Mouse (Mus musculus) mesoderm, embryonic 11.5 days (tissue): ENCODE measurements around the gene Cnr2.

Experiments
- DNase-seq: peaks from one replicate; pipeline ENCODE4 v3.0.0-alpha.2; 2012; ENCODE audit warnings: low read depth, low spot score

Cnr2 gene

GRCm38 (mm10) chr4:135876583-135877020 lies 18.6 kb upstream of the Cnr2 start:
- peak; percentile 73 for DNase-seq

GRCm38 (mm10) chr4:135877742-135878141 lies 17.5 kb upstream of the Cnr2 start:
- no peak for DNase-seq

DNA sequence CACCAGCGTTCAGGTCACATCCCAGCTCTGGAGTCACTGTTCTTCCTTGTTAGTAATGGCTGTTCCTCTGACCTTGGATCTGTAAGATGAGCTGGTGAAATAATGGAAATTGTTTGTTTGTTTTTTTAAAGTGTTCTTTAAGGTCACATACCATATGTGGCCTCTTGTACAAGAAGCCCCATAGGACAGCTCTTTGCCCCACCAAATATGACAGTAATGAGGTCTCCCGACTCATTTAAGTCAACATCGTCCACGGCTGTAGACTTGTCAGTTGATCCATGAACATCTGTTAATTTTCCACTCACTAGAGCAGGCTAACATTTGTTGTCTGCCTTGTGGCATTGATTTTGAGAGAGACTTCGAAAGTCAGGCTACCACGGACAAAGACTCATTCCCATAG lies 16.2 kb upstream of the Cnr2 start:
- no peak for DNase-seq

DNA sequence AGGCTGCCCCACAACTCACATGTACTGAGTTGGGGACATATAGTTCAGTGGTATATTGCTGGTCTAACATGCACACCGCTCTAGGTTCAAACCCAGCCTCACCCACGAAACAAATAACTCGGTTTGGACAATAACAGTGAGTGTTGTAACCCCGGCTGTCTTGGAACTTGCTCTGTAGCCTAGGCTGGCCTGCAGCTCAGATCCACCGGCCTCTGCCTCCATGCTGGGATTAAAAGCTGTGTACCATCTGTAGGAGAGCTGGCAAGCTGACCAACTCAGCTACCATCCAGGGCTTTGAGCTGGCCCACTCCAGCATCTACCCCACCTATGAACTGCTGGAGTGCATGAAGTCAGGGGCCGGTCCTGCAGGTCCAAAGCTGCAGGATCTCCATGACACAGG lies 15.2 kb upstream of the Cnr2 start:
- DNase-seq, result no peak

- no peak for DNase-seq
Observed at GRCm38 (mm10) chr4:135880576-135880975, 14.6 kb upstream of the Cnr2 start.

- DNase-seq, result no peak
Observed at GRCm38 (mm10) chr4:135882023-135882422, 13.2 kb upstream of the Cnr2 start.

- DNase-seq, result no peak
Observed at GRCm38 (mm10) chr4:135883401-135883851, 11.8 kb upstream of the Cnr2 start.

- DNase-seq, result no peak
Observed at GRCm38 (mm10) chr4:135883881-135884516, 11.2 kb upstream of the Cnr2 start.

DNA sequence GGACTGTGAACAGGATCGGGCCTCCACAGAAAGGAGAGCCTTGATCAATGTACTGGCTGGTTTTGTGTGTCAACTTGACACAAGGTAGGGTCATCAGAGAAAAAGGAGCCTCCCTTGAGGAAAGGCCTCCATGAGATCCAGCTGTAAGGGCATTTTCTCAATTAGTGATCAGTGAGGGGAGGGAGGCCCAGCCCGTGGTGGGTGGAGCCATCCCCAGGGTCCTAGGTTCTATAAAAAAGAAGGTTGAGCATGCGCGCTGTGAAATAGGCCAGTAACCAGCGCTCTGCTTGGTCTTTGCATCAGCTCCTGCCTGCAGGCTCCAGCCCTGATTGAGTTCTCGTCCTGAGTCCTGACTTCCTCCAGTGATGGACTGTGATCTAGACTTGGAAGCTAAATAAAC lies 10.7 kb upstream of the Cnr2 start:
- no peak for DNase-seq

- DNase-seq, result no peak
Observed at GRCm38 (mm10) chr4:135885676-135886075, 9.5 kb upstream of the Cnr2 start.

DNA sequence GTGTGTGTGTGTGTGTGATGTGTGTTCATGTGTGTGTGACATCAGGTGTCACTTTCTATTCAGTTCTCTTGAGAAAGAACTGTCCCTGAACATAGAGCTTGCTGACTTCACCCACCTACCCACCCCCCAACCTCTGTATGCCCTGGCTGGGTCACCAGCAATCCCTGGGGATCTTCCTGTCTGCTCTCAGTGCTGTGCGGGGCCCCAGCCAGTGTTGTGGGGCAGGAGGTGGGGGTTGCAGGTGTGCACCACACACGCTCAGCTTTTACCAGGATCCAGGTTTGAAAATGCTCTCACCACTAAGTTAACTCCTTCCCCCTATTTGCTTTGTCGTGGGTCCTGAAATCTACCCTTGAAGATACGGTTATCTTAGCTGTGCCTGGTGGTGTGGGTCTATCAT lies 9.0 kb upstream of the Cnr2 start:
- no peak for DNase-seq

DNA sequence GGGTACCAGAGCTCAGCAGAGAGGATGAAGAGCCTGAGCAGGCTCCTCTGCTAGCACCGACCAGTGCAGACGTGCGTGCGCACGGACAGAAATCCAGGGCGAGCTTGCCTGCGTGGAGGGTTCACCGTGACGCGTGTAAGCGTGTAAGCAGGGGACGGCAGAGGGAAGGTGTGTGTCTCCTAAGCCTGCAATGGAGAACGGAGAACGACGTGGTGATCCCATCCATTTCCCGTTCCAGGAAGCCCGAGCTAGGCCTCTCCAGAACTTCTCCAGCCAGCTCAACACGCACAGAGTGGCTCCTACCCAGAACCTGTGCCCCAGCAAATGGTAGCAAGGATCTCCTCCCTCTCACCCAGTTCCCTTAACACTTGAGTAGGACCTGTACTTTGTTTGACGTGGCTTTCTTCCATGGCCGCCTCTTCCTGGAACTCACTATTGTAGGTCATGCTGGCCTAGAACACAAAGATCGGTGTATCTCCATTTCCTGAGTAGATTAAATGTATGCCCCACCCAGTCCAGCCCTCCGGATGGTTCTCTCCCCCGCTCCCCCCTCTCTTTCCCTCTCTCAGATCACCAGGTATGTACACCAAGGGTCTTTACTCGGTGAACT lies 6.6 kb upstream of the Cnr2 start:
- DNase-seq, result no peak

DNA sequence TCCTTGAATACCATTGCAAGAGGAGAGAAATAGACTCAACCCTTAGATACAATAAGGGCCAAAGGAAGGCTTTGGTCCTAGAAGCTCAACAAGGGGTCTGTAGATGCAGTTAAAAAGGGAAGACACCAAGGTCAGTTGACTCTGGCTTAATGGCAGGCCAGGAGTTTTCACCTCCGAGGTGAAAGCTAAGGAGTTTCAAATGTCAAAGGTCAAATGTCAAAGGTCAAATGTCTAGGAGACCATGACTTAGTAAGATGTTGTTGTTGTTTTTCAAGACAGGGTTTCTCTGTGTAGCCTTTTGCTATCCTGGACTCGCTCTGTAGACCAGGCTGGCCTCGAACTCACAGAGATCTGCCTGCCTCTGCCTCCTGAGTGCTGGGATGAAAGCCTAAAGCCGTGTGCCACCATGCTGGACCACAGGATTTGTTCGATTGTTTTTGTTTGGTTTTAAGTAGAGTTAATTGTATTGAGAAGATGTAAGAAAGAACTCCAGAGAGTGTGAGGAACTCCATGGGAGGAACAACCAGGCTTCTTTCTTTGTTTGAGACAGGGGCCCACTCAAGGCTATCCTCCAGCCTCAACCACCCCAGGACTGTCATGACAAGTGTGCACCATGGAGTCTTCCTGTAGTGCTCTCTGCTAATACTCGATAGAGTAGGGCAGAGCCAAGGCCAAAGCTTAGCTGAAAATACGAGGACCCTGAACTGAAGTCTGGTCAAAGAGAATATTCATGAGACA lies 5.9 kb upstream of the Cnr2 start:
- no peak for DNase-seq

- DNase-seq, result peak; percentile 69
Observed at GRCm38 (mm10) chr4:135889884-135890283, 5.3 kb upstream of the Cnr2 start.

DNA sequence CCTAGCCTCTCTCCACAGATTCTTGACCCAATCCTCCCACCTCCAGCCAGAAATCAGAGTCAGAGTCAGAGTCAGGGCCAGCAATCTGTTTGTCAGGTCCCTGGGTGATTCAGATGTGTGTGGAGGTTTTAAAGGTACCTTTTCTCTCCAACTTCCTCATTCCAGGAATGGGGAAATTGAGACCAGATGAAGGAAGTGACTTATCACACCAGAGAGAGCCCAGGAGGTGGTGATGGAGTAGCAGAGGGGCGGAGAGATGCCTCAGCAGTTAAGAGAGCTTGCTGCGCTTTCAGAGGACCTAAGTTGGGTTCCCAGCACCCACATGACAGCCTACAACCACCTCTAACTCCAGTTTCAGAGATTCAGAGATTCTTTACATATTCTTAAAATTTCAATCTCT lies 3.7 kb upstream of the Cnr2 start:
- DNase-seq, result no peak

GRCm38 (mm10) chr4:135892884-135893283 lies 2.3 kb upstream of the Cnr2 start:
- no peak for DNase-seq

DNA sequence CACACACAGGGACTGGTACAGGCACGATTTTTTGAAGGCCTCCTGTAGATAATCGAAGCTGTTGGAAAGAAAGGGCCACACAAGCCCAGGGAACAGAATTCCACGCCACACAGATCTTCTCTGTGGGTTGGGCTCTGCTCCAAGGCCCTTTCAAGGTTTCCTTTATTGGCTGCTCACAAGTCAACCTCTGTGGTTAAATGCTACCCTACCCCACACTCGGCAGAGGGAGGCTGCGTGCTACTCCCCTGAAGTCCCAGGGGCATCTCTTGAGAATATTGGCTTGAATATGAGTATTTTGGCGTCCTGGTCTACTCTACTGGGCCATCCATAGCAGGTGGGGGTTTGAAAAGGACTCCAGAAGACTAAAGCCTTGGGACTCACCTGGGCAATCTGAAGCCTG lies 963 bp downstream of the Cnr2 start:
- no peak for DNase-seq

DNA sequence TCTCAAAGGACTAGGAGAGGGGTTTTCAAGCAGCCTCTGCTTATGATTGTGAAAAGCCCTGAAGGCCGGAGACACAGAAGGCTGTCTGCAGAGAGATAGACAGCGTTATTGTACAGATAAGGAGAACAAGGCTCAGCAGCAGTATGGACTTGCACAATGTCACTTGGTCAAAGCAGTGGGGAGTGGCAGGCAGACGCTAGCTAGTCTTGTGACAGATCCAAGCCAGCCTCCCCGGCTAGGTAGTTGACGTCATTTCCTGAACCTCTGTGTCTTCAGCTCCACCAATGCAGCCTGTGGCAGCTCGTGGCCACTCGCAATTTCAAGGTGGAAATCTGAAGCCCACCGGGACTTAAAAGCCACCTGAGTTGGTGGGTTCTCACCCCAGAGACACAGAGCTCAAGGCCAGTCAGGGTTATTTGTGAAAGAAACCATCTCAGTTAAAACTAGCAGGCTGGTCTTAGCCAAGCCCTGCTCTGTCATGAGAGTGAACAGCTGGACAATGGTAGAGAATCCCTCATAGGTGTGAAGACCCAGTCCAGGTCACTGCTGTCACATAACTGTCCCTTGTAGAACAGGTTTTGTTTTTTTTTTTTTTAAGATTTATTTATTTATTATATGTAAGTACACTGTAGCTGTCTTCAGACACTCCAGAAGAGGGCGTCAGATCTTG lies 3.3 kb downstream of the Cnr2 start:
- no peak for DNase-seq

GRCm38 (mm10) chr4:135899050-135899448 lies 3.9 kb downstream of the Cnr2 start:
- DNase-seq, result no peak

DNA sequence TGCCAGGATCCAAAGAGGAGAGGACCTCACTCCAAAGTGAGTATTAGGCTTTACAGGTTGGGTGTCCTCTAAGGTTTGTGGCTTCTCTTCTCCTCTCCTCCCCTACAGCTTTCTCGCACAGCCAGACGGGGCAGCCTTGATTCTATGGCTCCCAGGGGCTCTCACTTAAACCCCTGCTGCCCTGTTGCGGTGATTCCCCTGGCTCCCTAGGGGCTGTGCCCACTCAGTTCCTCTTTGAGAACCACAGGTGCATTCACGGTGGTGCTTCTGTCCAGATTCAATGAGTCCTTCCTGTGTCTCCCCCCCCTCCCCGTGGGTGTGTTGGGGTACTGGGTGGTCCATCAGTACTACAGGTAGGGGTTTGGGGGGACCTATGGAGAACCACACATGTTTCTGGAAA lies 4.8 kb downstream of the Cnr2 start:
- no peak for DNase-seq

GRCm38 (mm10) chr4:135902606-135903242 lies 7.5 kb downstream of the Cnr2 start:
- no peak for DNase-seq

DNA sequence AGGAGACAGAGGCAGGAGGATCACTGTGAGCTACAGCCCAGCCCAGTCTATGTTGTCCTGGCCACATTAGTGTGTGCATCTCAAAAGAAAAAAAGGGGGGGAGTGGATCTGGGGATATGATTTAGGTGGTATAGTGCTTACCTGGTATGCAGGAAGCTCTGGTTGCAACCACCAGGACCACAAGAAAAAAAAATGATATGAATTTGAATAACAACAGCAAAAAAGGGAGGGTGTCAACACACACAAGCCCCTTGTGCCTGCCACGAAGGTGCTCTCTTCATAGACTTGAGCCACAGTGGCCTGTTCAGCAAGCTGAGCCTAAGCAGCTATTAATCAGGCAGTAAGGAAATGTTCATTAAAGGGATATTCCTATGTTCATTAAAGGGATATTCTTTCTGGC lies 9.6 kb downstream of the Cnr2 start:
- DNase-seq, result no peak
